Mouse (Mus musculus) adrenal gland, postnatal 36 days (tissue): ENCODE data around the gene Rfxank. TPM values are rescaled to one million over a fixed set of nuclear protein-coding genes. Genes with fewer than 3 reads are reported as not detected.

ENCODE experiments used
- DNase-seq, 2 experiments: peaks; one replicate each; pipeline ENCODE4 v3.0.0; 2021; ENCODE audit warnings: mixed read lengths in 1 of 2
- total RNA-seq, 2 experiments: library from RNA; stranded (reverse); gene quantifications; 2 replicates each; pipeline ENCODE4 v1.2.3; 2021

Gene Rfxank
- total RNA-seq, 2 experiments from 2014 or later, result 15.2 to 17.1 TPM

DNA sequence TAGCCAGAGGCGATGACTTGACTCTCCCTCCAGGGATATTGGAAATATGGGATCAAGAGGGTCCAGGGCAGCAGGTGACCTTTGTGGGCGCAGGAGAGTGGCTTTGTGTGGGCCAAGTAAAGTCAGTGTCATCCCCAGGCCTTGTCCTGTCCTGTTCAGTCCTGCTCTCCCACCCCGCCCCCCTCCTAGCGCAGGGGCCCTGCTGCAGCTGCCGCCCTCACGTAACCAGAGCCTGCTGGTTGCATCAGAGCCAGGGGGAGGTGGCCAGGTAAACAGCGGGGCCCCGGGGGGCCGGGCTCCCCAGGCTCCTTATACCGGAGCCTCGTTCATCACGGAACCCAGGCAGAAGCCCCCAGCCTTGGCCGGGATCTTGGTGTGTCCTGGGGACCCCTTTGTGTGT, 11.2 kb upstream of the Rfxank start:
- DNase-seq, result no peak

DNA sequence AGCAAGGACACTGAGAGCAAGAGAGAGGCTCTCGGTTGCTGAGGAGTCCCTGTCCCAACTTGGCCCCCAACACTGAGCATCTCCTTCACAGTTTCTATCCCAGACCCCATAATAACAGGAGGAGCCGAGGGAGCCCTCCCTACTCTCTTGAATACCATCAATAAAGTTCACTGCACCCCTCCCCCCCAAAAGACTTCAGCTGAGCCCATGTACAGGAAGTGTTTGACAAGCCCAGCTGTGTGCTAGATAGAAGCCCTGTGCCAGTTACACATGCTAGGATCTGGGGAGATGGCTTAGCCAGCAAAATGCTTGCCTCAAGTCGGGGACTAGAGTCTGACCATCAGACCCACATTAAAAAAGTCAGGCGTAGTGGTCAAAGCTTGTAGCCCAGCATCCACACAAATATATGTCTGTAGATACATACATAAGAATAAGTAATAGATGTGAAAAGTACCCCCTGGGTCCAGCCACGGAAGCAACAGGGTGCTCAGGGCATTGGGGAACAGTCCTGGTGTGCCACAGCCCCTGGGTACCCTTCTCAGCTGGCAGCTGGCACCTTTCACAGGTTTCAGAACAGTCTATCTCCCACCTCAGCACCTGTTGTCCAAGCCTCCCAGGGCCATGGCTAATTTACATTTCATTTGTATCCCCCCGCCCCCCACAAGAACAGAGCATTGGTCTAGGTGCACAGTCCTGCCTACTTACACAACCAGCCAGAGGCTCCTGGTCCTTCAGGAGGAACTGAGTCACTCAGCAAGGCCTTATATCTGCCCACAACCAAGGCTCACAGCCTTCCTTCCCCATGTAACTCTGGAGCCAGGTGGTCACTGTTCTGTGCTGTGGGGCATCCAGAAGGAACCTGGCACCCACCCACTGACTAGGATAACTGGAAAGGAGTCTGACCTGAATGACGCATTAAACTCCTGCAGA, 9.0 kb upstream of the Rfxank start:
- no peak for DNase-seq

DNA sequence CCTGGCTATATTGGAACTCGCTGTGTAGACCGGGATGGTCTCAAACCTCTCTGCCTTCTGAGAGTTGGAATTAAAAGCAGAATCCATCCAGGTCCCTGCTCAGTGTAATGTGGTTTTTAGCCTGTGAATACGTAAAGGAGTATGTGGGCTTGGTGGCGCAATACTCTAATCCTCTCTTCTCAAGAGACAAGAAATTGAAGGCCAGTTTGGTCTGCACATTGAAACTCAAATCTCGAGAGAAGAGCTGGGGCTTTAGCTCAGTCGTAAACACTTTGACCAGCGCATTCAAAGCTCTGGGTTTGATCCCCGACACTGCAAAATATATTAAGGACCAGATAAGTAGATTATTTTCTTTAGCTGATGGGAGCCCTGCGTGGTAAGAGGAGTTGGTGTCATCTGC, 1.0 kb upstream of the Rfxank start:
- DNase-seq, result no peak

DNA sequence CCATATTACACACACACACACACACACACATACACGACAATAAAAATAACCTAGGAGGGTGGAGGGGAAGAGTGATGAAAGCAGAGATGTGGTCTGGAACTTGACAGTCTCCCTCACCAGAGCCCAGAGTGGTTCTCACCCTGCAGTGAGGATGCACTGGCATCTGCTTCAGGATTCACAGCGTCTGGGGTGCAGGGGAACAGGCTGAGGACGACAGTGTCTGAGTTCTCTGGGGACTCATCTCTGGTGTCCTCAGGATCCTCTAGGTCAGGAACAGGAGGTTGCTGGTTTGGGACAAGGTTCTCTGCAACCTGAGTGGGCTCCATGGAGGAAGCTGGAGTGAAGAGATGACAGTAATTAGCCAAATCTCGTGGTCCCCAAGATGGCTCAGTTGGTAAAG, 1.1 kb downstream of the Rfxank start:
- no peak for DNase-seq

DNA sequence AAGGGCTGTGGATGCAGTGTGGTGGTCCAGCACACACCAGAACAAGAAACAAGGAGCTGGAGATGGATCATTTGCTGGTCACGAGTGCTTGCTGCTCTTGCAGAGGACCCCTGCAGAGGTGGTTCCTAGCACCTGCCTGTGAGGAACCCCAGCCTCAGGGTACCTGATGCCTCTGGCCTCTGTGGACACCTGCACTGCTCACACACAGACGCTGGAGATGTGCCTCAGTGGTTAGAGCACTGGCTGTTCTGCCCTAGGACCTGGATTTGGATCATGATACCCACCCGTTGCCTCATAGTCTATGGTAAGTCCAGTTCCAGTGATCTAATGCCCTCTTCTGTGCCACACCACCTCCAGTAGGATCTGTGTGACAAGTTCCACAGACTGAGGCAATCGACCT, 2.4 kb downstream of the Rfxank start:
- no peak for DNase-seq

DNA sequence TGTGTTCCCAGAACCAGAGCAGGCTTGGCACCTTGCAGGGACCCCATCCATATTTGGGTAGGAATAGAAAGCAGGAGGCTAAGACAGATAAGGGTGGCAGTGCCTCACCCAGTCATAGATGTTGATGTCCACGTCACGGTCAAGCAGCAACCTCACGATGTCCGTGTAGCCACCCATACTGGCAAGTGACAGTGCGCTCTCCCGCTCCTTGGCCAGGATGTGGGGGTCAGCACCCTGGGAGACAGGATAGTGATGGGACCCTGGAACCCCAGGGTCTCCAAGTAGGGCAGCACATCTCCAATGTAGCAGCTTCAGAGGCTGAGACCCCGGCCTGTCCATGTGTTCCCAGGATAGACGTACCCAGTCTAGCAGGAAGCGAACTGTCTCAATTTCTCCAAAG, 4.0 kb downstream of the Rfxank start:
- DNase-seq, result no peak

DNA sequence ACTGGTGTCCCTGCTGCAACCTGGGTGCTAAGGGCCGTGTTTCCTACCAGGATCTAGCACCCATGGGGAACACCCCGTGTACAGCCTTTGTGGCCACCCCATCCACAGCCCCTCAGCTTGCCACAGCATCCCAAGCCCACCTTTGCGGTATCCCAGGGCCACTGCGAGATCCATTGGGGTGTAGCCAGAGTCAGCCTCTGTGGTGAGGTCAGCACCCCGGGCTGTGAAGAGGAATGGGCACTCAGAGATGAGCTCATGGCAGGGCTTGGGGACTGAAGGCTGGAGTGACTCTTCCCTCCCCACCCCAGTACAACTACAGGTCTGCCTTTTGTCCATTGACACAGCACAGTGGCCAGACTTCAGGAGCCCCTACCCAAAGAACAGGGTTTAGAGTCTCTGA, 4.9 kb downstream of the Rfxank start:
- no peak for DNase-seq

DNA sequence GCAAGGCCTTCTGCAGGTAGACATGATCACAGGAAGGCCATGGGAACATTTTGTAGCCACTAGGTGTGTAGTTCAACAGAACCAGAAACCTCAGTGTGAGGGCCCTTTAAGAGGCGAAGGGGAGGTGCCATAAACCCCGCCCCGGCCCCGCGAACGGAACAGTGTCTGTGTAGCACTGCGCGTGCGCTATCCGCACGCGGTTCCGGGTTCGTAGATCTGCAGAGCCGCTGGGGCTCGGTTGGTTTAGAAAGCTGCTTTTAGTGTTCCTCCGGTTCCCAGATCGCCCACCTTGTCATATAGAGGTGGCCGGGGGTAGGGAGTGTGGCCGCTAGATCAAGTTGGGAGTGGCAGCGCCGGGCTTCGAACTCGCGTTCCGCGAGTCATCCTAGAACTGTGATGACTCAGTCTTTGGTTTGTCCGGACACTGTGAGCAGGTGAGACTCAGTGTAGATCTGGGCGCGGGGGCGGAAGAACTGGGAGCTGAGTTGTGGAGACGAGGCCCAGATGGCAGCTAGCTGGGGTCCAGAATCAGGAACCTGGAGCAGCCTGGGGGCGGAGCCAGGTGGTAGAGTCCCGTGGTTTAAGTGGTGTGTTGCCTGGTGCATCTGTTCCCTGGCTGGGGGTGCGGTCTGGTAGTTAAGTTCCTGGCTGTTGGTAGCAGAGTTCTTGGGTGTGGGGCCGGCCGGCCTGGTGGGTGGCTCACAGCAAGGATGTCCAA, 7.6 kb downstream of the Rfxank start, which contains the start of gene Nr2c2ap:
Nr2c2ap (plus strand) TSS at position 168 of the 718 bp plus-strand sequence.
- DNase-seq, result peak; percentile 88 to 94

DNA sequence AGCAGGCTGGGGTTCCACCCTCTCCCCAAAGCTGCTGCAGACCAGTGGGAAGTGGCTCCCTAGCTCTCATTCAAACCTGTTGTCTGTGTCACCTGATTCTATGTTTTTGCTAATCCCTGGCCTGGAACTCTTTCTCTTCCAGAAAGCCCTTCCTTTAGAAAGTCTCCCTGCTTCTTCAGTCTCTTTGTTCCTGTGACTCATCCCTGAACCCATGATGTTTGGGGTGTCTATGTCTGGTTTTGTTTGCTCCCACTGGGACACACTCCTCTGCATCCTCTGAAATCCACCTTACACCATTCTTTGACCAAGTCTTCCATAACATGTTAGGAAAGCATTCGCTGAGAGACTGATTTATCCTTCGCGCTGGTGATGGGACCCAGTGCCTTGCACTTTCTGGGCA, 8.9 kb downstream of the Rfxank start:
- no peak for DNase-seq

DNA sequence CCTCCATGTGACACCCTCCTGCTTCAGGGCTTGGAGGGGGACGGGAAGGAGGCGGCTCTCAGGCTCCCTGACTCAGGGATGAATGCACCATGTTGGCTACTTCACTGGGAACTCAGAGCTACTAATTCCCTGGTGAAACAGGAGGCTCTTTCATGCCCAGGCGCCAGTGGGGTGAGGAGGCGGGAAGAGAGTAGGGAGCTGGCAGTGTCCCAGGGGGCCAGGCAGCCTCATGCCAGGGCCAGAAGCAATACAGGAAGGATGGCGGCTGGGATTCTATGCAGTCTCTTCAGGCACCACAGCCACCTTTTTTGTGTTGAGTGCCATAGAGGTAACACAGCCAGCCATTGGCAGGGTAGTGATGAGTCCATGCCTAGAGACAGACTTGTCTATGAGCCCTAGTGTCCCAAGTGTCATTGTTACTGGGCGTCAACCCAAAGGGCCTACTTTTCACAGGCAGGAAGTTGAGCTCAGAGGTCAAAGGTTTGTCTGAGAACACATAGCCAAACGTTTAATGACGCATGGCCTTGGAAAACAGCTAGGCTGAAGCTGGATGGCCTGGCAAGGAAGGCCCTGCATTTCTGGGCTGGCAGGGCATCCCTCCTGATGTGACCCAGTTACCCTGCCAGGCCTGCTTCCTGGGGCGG, 9.5 kb downstream of the Rfxank start:
- DNase-seq, result peak; percentile 46 to 64

DNA sequence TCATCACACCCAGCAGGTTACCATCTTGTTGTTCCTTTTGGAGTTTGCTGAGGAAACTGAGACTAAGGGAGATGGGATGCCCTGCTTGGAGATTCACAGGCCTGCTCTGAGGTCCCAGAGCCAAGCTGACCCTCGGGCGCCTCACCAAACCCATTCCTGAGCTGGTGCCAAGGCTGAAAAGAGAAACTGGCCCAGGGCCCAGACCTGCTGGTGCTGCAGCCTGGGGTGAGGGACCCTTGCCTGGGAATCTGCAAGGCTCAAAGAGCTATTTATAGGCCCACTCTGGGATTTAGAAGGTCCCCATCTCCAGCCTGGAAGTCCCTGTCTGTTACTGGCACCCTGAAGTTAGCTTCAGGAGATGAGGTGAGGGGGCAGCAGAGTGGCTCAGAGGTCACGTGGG, 10.5 kb downstream of the Rfxank start:
- DNase-seq, result peak; percentile 71 to 73

DNA sequence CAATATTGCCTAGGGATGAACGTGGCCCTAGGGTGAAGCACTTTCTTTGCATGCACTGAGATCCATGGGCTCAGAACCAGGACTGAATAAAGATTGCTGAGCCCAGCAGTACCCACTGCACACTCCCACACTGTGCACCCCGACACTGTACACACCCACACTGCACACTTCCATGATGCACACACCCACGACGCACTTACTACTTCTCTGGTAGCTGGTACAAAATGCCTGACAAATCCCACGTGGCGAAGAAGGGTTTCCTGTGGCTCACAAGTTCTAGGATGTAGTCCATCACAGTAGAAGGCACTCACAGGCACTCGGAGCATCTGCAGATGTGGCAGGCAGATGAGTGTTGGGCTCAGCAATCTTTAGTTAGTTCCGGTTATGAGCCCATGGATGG, 14.0 kb downstream of the Rfxank start:
- DNase-seq, result no peak

DNA sequence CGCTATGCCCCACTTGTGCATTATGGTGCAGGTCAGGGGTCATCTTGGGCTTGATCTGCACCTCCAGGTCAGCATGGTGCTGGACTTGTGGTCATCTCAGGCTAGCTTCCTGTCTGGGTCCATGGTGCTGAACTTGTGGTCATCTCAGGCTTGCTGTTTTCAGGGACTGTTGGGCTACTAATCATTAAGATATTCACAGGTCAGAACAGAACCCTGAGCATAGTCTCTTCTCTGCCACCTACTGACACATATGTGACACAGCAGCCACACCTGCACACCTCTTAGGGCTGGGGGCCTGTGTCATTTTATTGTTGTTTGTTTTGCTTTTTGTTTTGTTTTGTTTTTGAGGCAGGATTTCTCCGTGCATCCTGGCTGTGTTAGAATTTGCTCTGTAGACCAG, 16.1 kb downstream of the Rfxank start:
- DNase-seq, result no peak

DNA sequence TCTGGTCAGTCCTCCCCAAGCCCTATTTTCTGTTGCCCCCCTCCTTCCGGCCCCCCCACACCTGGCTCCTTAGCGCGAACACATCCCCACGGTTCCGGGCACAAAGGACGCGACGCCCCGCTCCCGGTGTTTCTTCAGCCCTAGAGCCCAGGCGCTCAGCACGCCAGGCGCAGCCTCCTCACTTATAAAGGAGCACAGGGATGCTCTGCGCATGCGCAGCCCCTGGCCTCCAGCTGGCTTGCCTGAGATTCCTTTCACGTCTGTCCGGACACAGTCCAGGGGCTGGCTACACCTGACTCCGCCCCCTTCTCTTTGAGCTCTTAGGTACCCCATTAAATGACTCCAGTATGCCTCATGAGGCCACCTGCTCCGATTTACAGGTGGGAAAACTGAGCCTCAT, 18.3 kb downstream of the Rfxank start, which contains the start of gene Ncan:
Ncan (minus strand) TSS at position 207 of the 400 bp plus-strand sequence.
- peak; percentile 67 to 79 for DNase-seq

DNA sequence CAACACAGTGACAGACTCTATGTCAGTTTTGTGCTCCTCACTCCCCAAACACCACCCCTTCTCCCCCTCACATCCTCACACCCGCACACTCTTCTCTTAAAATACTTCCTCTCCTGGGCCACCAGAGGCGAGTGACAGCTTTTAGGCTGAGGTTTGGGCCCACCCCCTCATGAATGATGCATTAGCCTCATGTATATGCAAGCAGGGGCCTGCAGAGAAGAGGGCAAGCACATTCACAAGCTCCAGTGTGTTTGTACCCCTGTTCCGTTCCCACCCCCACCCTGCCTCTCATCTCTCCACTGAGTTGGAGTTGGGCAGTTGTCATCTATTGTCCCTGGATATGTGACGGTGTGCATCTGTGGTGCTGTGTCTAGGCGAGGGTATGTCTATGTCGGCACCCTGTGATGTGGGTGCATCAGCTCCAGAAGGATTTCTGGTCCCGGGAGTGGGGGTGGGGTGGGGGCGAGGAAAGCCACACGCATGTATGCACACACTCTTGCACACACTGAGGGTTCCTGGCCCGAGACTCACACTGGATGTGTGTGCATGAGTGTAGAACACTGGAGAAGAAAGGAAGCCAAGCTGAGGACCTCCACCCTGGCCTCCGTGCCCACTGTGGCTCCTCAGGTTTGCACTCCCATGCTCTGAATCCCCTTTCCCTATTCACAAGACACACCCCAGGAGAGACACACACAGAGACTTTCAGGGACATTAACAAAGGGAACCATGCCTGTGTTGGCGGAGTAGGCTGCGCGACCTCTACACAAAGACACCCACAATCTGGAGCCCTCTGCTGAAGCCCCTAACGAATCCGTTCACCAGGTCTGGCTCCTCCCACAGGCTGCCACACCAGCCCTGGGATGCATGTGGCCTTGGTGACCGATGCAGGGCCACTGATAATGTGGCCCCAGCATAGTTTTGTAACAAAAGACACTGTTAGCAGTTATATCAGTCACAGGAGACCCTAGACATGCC, 19.9 kb downstream of the Rfxank start:
- DNase-seq, result no peak

DNA sequence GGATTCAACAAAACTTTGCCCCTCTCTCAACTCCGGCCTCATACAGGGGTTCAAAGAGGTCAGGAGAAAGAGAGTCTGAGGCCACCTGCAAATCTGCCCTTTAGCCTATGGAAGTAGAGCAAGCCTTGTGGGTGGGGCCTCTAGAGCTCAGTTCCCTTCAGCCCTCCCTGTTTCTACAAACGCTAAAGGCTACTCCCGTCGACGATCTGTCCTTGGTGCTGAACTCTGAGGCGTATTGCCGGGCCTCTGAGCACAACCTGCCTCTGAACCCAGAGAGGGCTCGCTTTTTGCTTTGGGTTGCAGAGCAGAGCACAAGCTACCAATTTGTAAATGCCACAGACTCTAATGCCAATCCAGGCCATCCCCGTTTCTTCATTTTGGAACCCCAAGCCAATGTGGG, 21.3 kb downstream of the Rfxank start:
- DNase-seq, result peak; percentile 60 to 68

DNA sequence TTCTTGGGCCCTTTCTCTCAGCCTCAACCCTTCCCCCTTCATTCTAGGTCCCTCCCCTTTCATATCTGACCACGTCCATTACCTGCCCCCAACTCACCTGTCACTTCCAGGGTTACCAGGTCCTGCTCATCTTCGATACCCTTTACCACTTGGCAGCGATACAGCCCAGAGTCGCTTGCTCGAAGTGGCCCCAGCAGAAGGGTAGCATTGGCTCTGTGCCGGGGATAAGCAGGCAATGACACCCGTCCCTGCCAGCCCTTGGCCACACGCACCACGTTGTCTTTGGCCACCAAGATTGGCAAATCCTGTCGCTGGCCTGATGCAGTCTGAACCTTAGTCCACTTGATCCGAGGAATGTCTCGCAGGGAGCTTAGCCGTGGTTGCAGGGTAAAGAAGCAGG, 24.1 kb downstream of the Rfxank start:
- DNase-seq, result peak in 1 of 2 experiments; percentile 36

DNA sequence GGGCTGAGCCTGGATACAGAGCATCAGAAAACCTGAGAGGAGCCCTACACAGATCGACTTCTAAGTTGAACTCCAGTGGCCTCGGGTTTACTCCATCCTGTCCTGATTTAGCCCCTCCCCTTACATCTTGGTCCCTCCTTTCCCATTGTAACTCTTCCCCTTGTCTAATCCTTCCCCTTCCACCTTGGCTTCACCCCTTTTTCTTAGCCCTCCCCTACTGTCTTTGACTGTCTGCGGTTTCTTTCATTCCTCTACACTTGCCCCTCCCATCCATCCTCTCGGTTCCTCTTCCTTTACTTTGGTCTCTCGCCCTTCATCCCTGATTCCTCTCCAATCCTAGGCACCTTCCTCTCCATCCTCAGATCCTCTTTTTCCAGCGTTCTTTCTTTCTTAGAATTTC, 24.5 kb downstream of the Rfxank start:
- DNase-seq, result no peak

DNA sequence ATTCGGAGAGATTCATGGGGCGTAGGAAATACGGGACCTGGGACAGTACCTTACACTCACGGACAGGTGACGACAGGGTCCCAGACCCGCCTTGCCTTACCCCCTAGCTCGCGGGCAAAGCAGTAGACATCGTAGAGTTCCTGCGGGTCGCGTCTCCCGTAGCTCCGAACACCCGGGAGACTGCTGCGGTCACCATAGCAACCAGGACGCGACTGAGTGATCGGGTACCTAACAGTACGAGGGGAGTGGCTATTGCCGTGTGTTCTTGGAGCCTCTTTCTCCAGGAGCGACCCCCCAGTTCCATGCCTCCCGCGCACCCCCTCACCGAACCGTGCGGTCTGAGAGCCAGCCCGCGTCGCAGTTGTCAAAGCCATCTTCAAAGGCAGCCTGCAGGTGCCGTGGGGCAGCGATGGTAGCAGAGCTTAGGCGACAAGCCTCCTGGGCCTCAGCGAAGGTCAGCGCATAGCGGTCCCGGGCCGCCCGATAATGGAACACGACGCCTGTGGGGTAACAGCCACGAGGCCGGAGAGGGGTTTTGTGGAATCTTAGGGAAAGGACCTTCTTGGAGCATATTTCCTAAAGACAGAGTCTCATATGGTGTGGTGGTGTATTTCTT, 26.4 kb downstream of the Rfxank start:
- peak in 1 of 2 experiments; percentile 16 for DNase-seq

DNA sequence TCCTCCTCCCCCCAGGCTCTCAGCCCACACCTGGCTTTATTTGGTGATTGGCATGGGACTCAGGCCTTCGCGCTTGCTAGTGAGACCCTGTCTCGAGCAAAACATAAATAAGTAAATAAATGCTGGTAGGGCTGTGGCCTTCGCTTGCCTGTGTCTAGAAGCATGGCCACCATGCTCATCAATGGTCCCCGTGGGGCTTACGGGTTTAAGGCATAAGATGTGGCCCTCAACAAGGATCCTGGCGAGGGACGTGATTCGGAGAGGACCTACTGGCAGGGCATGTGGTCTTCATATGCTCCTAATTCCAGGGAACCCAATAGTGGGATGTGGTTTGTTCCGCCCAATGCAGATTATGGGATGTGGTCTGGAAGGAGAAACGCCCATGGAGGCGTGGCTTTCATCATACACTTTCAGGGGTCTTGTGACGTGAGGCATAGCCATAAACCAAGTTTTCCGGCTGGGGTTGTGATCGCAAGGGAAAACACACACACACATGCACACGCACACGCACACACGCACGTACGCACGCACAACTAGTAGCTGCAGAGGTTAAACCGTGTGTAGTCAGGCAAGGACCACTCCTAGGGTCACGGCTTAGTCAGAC, 27.7 kb downstream of the Rfxank start:
- DNase-seq, result no peak

DNA sequence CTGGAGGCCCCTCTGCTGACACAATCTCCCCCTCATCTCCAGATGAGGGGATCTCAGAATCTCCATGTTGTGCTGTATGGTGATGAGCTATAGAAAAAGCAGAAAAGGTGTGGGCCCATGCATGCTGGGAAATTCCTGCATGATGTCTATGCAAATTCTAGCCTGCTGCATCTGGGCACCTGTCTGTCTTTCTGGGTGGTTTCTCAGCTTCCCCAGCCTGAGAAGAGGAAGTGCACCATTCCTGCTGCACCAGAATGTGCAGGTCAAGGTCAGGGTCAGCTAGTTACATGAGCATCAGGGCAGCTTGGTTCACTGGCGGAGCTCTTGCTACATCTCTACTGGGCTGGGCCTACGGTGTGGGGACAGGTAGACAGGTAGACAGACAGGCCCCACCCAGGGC, 28.5 kb downstream of the Rfxank start:
- no peak for DNase-seq
